Mouse (Mus musculus) left cerebral cortex, adult 11 months (tissue): ENCODE results near the gene Pcna.
"Not testable (repeated sequence)": the region's sequence is repeated elsewhere in the genome, so short reads cannot be mapped to it uniquely, and the experiment has no call there.

ENCODE experiments used
- DNase-seq: peaks from one replicate; pipeline ENCODE4 v3.0.0; 2022; ENCODE audit warnings: low spot score

Pcna gene

DNA sequence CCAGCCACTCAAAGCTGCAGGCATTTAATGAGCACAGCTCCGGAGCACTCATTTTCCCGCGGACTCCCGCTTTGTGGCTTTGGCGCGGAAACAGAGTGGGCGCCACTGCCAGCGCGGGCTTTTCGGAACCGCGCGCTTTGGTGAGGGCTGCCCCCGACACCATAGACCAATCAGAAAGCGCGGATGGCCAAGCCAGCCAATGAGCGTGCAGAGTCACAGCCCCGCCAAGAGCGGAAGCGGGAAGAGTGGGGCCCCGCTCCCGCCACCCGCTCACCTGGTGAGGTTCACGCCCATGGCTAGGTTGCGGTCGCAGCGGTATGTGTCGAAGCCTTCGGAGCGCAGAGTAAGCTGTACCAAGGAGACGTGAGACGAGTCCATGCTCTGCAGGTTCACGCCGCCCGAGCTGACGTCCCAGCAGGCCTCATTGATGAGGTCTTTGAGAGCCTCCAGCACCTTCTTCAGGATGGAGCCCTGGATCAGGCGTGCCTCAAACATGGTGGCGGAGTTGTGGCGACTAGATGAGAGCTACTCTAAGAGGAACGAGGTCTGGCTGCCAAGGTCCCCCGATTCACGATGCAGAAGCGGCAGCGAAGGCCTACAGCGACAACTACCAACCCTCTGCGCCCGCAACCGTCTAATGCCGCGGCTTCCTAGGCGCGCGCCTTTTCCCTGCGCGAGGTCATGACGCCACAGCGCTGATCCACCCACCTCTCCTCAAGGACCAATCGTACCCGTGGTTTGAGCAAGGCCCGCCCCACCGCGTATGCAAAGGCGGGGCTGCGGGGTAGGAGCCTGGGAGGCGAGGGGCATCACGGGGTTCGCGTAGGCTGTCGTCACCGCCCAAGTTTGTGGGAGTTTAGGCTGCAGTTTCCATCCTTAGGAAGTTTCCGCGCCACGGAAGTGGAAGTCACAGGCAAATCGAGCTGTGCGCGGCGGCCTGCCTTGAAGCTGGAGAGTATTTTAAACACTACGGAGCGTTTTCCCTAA lies at the start of gene Pcna:
Gene Pcna, minus strand, starts transcription at position 773 of the 987 bp plus-strand sequence.
- DNase-seq = peak; percentile 95

DNA sequence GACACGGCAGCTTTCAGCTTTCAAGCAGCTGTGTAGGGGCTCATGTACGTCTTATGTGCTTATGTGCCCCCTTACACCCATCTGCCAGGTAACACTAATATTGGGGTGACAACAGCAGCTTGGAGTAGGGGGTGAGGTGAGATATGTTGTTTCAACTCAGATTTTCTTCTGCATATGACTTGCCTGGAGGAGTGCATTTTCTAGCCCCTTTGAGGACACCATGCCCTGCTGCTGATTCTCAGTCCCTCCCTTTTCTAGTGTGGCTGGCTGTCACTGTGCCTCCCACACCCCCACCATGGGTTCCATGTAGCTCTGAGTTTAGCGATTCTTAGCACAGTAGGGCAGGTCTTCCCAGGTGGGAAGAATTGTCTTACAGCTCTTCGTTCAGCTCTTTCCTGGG lies 48.3 kb upstream of the Pcna start:
- DNase-seq = no peak

DNA sequence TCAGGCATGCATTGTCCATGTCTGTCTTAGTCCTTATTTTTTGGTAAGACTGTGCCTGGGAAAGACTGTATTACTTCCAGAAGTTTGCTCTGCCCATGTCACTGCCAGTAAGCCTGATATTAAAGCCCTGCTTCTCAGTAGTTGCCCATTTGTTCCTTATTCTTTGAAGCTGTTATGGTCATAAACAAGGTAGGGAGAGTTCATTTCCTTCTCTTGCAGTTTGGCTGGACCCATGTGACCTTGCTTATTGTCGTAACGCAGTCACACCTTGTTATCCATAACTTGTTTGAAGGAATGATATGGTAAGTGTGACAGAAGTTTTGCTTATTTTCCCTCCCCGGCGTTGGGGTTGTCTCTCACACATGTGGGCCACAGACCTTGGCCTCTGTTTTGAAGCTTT lies 45.1 kb upstream of the Pcna start:
- DNase-seq = no peak

DNA sequence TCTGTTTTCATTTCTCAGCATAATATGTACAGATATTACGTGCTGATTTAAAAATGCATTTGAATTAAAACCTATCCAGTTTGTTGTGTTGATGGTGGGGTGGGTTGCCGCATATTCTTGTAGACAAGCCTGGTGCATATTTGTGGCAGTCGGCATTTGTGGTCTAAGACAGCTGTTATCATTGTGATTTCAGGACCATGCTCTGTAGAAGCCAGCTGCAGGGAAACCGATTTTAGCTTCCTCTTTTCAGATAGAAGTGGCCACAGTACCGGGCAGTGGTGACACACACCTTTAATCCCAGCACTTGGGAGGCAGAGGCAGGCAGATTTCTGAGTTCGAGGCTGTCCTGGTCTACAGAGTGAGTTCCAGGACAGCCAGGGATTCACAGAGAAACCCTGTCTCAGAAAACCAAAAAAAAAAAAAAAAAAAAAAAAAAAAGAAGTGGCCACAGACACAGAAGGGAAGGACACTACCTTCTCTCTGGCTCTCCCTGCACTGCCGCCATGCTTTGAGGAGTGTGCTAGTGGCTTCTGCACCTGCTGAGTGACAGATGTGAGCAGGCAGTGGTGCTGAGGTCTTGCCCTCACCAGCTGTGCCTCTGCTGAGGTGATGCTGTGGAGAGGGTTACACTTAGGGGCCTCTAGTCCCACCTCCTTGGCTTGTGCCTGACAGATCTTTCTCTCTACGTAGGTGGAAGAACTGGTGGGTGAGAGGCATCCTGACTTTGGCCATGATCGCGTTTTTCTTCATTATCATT lies 40.8 kb upstream of the Pcna start:
- no peak for DNase-seq

DNA sequence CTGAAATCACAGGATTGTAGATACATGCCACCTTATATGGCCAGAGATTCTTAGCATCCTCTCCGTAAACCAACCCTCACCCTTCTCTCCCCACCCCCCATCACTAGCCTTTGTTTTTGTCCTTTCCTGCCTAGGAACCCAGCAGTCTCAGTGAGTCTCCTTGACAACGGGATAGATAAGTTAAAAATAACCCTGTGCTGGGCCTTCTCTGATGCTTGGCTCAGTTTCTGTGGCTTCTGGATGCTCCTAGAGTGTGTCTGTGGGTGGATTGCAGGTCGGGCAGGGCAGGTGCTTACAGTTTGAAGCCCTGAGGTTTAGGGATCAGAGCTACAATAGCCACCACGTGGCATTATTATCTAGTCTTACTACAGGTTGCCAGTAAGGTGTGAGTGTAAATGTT lies 39.0 kb upstream of the Pcna start:
- DNase-seq = peak; percentile 47

DNA sequence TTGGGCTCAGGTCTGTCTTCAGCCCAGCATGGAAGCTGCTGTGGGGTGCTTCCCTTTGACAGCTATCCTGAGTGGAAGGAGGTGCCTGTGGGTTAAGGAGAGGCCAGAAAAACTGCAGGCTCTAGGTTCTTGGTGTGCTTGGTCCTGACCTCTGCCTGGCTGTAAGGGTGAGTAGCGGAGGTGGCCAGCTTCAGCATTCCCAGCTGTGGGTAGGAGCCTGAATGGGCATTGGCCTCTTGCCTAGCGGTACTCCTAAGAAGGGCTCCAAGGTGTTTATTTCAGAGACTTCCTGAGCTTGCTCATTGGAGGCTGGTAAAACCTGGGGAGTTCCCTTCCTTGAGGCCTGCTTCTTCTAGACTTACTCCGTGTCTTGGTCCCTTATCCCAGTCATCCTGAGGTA lies 38.2 kb upstream of the Pcna start:
- no peak for DNase-seq

DNA sequence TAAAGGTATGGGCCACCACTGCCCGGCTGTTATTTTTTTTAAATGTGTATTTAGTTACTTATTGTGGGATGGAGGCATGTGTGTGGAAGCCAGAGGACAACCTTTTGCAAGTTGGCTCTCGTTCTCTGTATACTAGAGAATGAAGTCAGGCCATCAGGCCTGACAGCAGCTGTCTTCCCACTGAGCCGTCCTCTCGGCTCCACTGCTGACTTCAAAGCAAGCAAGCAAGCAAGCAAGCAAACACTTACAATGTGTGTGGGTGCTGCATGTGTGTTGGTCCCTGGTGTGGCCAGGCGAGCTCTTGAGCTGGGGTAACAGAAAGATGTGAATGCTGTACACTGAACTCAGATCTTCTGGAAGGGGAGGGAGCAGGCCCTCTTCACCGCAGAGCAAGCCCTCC lies 37.7 kb upstream of the Pcna start:
- DNase-seq = no peak

DNA sequence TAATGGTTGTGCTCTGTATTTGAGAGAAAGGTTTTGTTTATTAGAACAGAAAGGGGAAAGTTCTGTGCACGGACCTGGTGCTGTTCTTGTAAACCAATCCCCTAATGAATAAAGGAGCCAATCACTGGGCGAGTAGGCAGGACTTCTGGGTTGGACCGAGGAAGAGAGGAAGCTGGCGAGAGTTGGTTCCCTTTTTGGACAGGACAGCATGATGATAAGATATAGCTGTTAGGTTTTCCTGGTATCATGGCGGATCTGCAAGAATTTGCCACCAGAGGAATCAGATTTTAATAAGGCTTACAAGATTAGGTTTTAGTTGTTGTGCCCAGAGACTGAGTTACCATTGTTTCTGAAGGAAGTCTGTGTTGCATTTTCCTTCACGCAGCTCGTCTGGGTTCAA lies 36.1 kb upstream of the Pcna start:
- DNase-seq = not testable (repeated sequence)

DNA sequence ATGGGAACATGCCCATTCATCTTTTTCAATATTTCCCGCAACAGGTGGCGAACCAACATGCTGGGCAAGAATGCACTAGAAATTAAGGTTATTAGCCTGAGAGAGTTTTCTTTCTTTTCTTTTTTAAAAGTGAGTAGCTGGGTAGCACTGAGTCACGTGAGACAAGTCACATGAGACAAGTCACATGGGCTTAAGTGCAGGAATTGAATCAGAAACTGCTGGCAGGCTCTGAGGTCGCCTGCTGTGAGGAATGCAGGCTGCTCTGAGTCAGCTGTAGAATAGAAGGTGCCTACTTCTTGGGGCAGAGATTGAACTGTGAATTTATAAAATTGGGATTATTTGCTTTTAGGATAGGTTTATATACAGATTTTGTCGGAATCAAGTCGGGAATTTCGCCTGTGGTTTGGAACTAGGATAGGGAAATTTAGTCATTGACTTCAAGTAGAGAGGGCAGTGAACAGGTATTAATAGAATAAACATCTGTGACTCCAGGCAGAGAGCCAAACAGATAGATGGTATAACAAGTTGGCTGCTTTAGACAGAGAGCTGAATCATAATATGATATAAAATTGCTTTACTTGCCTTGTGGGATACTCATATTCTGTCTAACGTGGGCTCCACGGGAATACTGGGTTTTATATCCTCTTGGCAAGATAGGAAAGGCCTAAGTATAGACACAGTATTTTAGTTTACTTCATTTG lies 33.4 kb upstream of the Pcna start:
- DNase-seq = no peak

DNA sequence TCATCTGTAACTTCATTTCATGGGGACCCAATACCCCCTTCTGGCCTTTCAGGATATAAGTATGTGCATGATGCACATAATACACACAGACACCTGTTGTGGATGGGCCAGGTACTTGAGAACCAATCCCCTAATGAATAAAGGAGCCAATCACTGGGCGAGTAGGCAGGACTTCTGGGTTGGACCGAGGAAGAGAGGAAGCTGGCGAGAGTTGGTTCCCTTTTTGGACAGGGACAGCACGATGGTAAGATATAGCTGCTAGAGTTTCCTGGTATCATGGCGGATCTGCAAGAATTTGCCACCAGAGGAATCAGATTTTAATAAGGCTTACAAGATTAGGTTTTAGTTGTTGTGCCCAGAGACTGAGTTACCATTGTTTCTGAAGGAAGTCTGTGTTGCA lies 32.6 kb upstream of the Pcna start:
- not testable (repeated sequence) for DNase-seq

DNA sequence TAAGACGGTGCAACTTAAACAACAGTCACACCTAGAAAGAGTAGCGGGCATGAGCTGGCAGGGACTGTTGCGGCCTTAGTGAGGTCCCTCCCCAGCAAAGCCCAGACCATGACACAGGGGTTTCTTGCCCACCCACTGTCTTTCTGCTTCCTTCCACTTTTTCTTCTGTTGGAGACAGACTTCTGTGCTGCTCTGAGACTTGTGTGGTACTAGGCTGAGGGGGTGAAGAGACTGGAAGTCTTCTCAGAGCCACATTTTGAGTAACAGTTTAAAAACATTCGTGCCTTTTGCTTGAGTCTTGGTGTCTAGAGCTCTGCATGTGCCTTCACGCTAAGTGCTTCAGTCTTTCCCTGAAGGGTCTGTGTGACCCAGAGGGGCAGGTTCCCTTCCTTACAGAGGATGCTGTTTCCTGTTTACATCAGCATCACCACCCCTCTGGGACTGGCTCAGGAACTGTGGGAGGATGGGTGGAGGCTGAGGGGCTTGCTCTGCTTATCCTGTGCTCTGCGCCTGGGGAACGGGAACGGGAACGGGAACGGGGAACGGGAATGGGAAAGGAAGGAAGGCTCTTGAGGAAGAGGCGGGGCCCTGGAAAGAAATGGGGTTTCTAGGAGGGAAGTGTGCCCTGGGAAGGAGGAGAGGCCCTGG lies 31.5 kb upstream of the Pcna start:
- DNase-seq = no peak

DNA sequence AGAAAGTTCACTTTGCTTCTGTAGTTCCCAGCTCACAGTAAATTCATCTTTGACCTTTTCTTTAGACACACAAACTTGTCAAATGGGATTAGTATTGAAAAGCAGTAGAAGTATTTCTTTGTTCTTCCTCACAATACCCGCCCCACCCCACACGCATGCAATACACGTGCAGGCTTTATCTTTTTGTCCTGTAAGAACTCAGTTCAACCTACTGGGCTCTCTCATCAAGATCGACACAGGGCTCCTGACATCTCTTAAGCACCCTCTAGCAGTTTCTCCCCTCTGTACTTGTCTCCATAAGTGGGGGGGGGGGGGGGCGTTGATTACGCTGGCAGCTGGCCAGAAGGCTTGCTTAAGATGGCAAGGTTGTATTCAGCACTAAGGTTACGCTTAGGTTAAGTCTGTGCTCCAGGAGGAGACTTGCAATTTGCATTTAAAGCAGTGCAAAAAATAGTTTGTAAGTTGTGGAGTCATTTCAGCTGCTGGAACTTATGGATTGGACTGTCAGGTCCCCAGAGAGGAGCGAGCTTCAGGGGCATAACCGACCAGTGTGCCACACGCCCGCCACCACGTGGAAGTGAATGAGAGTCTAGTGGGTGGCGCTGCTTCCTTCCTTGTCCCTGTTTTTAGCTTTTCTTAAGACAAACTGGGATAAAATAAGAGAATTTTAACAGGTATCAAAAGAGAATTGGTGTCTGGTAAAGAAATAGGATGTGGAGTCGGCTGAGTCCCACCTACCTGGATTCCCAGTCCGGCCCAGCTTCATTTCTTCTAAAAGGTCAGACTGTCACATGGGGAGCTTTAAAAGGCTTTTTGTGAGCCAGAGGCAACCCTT lies 30.3 kb upstream of the Pcna start:
- no peak for DNase-seq

DNA sequence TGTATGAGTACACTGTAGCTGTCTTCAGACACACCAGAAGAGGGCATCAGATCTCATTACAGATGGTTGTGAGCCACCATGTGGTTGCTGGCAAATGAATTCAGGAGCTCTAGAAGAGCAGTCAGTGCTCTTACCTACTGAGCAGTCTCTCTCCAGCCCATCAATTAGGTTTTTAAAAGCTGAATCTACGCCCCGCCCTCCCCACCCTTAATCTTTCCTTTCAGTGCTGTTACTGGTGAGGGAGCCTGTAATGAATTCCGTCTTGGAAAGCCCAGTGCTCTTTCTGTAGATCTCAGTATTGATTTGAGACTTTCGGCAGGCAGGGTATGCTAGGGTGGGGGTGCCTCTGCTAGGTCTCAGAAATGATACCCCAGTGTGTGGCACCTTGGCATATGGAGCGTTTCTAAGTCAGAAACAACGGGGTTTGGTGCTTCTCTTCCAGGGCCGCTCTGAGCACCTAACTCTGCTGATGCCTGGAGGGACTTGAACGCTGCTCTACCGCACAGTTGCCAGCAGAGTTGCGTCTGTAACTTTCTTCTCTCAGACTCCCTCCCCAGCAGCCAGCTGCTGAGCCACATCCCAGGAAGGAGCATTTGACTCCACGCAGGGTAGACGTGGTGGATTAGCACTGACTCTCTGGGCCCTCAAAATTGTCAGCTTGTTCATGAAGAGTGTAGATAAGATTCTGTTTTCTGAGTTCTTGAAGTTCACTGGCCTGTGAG lies 29.5 kb upstream of the Pcna start:
- DNase-seq = no peak

DNA sequence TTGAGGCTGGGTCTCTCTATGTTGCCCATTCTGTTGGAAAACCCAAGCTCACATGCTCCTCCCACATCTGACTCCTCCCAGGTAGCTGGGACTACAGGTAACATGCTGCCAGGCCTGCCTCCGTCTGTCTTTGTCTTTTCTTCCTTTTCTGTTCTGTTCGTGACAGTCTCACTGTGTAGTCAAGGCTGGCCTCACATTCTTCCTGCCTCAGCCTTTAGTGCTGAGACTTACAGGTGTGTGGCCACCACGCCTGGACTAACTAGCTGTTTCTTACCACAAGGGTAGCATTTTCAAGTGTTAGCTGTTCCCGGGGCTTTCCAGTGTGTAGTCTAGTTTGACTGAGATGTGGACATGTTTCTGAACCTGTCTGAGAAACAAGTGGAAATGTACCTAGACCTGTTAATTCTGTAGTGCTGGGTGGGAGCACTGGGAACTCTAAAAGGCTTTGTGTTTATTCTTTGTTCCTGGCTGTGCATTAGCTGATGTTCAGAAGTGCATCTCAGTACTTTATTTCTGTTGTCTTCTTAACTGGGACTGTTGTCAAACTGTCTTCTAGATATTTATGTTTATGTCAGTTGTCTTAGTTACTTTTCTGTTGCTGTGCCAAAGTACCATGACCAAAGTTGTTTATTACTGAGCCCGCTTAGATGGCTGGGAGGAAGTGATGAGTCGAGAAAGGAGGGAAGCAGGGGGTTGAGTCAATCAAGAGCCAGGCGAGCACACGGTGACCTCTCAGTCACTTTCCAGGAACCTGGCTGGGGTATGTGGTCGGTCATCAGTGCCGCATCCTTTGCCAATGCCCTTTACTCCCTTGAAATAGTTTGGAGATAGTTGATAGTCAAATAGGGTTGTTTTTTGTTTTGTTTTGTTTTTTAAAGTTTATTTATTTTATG lies 28.7 kb upstream of the Pcna start:
- DNase-seq = no peak

DNA sequence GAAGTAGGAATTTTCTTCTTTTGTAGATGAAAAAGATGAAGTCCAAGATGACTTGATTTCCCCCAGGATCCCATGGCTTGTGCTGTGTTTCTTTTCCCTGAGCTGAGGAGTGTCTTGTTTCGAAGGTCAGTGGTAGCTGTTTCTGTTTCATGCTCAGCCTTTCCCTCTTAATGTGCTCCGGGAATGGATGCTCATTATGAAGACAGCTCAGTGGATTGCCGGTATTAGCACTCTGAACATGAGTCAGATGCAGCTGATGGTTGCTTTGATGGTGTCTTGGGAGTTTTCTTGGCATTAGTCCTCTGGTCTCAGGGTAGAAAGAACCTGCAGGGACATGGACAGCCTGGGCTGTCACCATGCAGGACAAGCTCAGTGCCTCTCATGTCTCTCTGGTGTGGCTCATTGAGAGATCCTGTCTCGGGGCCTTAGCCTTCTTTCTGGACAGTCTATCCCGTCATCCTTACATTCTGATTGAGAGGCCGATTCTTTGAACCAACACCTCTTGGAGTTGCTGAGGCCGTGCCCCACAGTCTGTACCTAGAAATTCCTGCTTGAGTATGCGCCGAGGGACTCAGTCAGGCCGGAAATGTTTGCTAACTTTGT lies 27.5 kb upstream of the Pcna start:
- no peak for DNase-seq

DNA sequence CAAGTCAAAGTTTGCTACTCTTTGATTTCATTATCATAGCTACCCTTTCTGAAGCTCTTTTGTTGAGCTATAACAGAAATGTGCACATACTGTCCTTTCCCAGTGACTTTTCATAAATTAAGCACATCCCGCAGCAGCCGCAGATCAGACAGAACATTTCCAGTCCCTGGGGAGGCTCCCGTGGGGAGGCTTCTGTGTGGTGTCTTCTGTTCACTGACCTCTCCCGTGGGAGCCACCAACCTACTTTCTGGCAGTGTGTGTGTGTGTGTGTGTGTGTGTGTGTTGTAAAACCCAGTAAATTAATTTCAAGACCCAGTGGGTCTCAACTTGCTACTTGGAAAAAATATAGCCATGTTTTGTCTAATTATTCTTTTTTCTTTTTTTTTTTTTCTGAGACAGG lies 26.9 kb upstream of the Pcna start:
- DNase-seq = no peak

DNA sequence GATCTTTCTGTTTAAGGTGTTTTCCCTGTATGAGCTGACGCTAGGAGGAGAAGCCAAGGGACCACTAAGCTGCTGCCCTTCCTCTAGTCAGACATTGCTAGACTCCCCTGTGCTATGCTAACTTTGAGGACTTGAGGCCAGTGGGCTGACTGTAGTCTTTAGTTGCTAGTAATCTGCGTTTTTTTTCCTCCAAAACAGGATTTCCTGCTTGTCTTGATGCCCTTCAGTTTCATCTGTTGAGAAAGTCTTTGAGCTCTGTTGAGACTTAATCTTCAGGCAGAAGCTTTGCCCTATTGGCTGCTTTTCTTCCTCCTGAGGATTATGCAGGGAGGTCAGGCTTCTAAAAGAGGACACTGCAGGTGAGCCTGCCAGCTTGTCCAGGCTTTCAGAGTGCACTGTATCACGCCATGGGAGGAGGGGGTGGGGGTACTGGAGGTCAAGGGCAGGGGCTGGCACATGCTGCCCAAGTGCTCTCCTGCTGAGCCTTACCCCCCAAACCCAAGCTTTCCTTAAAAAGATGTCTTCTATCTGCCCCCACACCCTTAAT lies 26.3 kb upstream of the Pcna start:
- no peak for DNase-seq

DNA sequence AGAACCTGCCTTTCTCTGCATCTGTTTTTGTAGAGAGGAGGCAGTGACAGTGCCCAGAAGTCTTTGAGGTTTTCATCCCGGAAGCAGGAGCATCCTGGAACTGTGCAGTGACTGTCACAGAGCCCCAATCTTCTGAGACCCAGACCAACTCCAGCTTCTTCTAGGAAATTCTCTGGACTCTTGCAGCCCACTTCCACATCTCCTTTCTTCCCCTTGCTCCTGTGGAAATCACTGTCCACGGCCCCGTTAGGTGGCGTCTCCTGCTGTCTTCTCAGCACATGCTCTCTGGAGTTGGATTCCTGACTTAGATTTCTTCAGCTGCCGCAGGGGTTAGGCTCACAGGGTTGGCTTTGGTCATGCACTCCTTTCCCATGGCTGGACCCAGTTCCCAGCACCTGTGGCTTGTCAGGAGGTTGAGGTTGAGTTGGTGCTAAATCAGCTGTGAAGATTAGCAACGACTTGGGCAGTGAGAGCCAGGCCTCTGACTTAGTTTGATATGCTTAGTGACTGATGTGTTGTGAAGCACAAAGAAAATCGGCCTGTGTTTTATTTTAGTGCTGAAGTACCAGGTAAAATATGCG lies 25.2 kb upstream of the Pcna start:
- no peak for DNase-seq
